Mouse (Mus musculus) heart, postnatal 0 days (tissue): ENCODE data around the gene Fhit.

Experiments used
- CTCF ChIP-seq: IDR thresholded peaks from 2 replicates; pipeline ENCODE4 v1.5.1; 2016; ENCODE audit warnings: antibody characterized with exemption, control low read depth, low read depth
- EP300 ChIP-seq: IDR thresholded peaks from 2 replicates; pipeline ENCODE4 v1.6.1; 2016; ENCODE audit warnings: antibody characterized with exemption, low read depth

- TF ChIP-seq CTCF (no peak), EP300 (no peak)
Observed at GRCm38 (mm10) chr14:9535491-9535890, 1626.3 kb downstream of the Fhit start.
